Mouse (Mus musculus) urinary bladder, adult 2 months (tissue): ENCODE results near the gene Itga2b. TPM values are rescaled to one million over a fixed set of nuclear protein-coding genes. Genes with fewer than 3 reads are reported as not detected.

Experiments used
- DNase-seq: peaks from one replicate; pipeline ENCODE4 v3.0.0; 2022; ENCODE audit warnings: low spot score
- polyA plus RNA-seq: library from polyadenylated mRNA; depleted of rRNA; stranded (reverse); fragments of >200 nt; gene quantifications from 2 replicates; pipeline ENCODE4 v1.2.3, GENCODE M21; 2012

Gene Itga2b
- polyA plus RNA-seq, 1 experiment = 7.2 TPM

- DNase-seq = no peak
These were observed 9.4 kb downstream of the Itga2b start for GRCm38 (mm10) chr11:102460541-102460940.

GRCm38 (mm10) chr11:102455740-102456396 is 14.1 kb downstream of the Itga2b start:
- peak; percentile 60 for DNase-seq

DNA sequence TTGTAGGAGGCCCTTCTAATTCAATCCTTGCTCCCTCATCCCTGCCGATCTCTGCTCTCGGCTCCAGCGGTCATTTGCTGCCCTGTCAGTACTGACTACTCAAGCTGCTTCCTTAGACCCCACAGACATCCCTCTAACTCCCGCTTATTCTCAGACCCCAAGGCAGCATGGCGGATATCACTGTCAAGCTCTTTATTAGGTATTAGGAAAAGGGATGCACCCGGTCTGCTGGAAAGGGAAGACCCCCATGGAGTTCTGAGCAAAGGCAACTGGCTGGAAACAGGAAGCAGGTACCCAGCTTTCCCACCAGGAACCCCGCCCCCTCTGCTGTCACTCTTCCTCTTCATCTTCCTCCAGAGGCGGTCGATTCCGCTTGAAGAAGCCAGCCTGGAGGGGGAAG is 16.8 kb downstream of the Itga2b start:
- DNase-seq = no peak

DNA sequence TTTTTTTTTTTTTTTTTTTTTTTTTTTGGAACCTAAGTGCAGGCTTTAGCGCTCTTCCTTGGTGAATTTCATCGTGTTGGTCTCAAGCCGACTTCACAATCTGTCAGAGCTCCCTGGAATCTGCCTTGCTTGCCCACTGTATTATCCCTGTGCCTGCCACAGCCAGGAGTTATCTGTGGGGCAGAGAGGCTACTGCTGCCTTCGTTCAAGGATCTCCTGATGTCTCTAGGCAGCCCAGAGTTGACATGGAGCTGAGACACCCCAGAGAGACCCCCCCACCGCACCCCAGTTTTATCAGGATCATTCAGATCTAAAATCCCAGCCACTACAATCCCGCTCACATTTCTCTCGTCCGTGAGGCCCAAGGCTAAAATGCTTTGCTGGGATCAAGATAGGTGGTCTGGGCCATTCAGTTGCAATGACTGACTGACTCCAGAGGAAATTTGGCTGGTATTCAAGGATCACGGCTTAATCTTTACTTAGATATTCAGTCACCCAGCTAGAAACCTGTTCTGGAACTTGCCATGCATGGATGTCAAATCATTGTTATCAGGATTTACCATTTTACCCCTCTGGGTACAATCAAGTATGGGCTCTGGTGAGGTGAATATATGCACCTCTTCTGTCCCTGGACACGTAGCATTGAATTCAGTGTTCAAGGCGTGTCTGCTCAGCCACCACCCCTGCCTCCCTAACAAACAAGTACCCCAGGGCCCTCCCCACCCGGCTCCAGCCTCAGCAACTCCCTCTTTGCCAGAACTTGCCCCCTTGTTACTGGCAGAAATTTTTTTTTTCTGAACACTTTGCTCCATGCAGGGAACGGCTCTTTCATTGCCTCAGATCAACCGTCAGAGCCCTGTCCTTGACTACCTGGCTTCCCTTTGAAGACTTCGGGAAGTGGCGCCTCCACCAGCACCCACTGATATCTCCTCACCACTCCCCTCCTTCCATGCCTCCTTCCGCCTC is 20.6 kb downstream of the Itga2b start:
- DNase-seq = no peak

GRCm38 (mm10) chr11:102448327-102448726 is 21.6 kb downstream of the Itga2b start:
- no peak for DNase-seq

- peak; percentile 75 for DNase-seq
These were observed 22.4 kb downstream of the Itga2b start, which contains the start of gene Fam171a2 for GRCm38 (mm10) chr11:102447497-102447896. Gene Fam171a2 (minus strand): TSS chr11:102447682.

- DNase-seq = no peak
These were observed 23.1 kb downstream of the Itga2b start for GRCm38 (mm10) chr11:102446581-102447461.

GRCm38 (mm10) chr11:102445891-102446361 is 24.0 kb downstream of the Itga2b start:
- no peak for DNase-seq

GRCm38 (mm10) chr11:102445264-102445890 is 24.5 kb downstream of the Itga2b start:
- no peak for DNase-seq

DNA sequence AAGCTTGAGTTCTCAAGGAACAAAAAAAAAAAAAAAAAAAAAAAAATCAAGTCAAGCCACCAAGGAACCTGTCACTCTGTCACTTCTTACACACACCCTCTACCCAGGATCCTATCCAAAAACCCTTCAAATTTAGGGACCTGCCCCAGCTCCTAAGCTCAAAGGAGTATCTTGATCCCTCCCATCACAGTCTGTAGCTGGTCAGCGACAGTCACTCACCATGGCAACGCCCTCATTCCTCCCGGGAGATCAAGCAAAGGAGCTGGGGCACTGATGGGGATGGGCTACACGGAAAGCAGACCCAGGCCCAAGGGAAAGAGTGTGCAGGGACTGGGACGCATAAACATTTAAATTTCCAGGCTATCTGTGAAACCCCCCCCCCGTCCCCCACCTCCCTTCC is 25.1 kb downstream of the Itga2b start:
- no peak for DNase-seq

GRCm38 (mm10) chr11:102444321-102444720 is 25.6 kb downstream of the Itga2b start:
- no peak for DNase-seq

DNA sequence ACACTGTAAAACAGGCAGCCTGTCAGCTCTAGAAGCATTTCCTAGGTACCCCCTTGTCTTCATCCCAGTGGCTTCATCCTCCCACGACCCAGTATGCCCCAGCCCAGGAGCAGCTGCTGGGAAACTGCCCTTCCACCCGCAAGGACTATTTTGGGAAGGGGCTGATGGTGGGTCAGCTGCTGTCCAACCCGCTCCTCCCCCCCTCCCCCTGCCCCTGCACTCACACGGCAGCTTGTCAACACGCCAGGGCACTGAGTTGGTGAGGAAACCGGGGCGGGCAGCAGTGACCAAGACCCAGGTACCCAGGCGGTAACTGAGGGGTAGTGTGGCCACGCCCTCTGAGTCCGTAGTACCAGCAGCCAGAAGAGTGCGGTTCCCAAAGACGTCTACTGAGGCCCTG is 26.2 kb downstream of the Itga2b start:
- DNase-seq = no peak

- no peak for DNase-seq
These were observed 27.8 kb downstream of the Itga2b start for GRCm38 (mm10) chr11:102442089-102442488.

DNA sequence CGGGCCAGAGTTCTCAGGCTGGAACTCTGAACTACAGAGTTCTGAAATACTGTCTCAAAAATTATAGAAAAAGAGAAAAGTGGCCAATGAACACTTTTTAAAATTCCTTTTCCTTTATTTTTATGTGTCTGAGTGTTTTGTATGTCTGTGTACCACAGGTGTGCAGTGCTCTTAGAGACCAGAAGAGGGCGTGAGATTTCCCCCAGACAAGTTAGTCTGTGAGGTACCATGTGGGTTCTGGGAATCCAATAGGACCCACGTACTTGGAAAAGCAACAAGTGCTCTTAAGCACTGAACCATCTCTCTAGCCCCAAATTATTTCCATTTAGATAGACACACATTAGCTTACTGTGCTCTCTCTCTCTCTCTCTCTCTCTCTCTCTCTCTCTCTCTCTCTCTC is 28.5 kb downstream of the Itga2b start:
- no peak for DNase-seq

GRCm38 (mm10) chr11:102440255-102440654 is 29.7 kb downstream of the Itga2b start:
- DNase-seq = no peak

DNA sequence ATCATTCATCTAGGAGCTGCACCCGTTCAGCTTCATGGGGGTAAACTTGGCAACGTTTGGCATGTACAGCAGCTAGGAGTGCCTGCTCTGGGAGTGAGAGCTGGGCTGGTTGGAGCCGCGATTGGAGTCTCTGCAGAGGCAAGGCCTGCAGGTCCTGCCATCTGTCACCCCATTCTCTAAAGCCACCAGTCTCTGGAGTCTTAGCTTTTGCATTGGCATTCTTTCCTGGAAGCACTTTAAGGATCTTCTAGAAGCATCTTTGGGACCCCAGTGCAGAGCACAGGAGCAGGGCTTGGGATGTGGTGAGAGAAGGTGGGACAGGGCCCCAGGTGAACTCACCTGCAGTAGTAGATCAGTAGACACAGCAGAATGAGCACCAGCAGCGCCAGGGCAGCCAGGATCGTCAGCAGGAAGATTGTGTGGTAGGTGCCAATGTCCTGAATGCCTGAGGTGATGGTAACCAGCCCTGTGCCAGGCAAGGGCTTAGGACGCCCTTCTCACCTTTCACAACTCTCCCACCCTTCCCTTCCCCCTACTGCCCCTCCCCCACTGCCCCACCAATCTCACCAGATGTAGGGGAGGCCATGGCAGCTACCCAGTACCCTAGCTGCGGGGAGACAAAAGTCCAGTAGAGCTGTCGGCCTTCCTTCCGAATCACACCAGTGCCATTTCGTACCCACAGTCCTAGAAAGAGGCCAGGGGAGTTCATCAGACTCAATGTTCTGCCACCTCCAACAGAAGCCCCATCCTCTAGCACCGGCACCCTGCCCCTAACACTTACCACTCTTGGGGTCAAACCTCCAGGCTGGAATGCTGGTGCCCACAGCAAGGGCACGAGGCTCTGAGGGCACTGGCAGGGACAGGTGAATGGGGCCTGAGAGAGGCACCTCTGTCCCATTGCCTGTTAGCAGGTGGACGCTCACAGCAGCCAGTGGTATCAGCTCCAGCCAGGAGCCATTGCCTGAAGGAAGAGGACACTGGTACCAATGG is 30.5 kb downstream of the Itga2b start:
- DNase-seq = no peak

GRCm38 (mm10) chr11:102438212-102439092 is 31.5 kb downstream of the Itga2b start:
- peak; percentile 77 for DNase-seq

DNA sequence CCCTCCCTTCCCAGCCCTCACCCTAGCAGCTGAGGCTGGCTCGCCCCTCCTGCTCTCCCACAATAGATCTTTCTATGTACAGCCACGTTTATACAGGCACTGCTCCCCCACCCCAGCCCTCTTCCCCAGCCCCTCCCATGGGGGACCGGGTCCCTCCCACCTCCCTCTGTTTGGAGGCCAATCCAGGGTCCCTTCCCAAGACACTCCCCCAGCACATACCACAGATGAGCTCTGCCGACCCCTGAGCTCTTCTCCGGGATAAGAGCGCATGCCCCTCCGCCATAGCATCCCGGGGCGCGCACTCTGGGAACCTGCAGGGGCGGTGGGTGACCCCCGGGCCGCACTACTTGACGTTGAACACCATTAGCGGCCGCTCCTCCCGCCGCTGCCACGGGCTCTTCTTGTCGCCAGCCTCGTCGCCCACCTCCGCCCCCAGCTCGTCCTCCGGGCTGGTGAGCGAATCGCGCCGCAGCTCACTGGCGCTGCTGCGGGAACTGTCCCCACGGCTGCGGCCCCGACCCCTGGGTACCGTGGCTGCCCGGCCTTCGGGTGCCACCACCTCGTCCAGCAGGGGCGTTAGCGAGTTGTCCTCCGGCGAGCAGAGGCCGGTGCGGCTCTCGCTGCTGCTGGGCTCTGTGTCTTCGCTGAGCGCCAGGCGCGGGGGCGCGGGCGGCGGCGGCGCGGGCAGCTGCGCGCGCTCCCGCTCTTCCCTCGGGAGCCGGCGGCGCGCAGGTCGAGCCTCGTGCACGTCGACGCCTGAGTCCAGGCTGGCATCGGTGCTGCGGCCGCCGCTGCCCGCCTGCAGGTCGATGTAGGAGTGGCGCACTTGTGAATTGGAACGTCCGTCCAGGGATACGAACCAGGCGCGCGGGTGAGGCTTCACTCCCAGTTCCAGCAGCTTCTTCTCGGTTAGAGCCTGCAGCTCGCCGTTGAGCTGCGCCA is 32.5 kb downstream of the Itga2b start:
- DNase-seq = peak; percentile 59
